Mouse (Mus musculus): ENCODE data around the gene Onecut1. TPM values are rescaled to one million over a fixed set of nuclear protein-coding genes. Genes with fewer than 3 reads are reported as not detected.

The Onecut1 gene
- polyA plus RNA-seq, 1 experiment from 2014 or later: not detected

GRCm38 (mm10) chr9:74906951-74907350, 45.2 kb downstream of the Onecut1 start:
- Histone ChIP-seq H3K27ac (no peak overlapping the region), H3K9me3 (replicated peaks) (no peaks in the 10 kb centered on the region), H3K27me3 (ENCODE audit: low read depth, poor library complexity, severe bottlenecking) (no peaks in the 10 kb centered on the region), H3K4me3 (no peak overlapping the region), H3K36me3 (no peaks in the 10 kb centered on the region), H3K4me1 (peaks cover 8% of the 10 kb centered on the region)
- 65% methylated on average over 4 of the region's 4 CpGs for WGBS
- no peak for DNase-seq (ENCODE audit: low spot score)

DNA sequence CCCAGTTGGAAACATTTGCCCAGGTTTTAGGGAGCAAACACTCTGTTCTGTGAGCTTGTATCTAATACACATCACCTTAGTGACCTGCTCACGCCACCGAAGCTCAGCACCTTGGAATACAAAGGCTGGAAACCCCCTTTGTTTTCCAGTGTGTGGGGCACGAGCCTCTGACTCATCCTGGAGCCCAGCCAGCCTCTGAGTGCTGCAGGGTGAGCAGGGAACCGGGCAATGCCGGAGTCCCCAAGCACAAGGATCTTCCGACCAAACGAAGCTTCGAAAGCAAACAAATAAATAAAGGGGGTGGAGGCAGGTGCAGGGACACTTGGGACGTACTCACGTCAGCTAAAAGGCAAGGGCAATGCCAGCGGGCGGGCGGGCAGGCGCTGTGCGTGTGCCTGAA, 47.5 kb downstream of the Onecut1 start:
- H3K4me3 ChIP-seq: no peak overlapping the region
- H3K27me3 ChIP-seq (ENCODE audit: low read depth, poor library complexity, severe bottlenecking): no peaks in the 10 kb centered on the region
- no peaks in the 10 kb centered on the region for H3K36me3 ChIP-seq
- H3K9me3 ChIP-seq (replicated peaks): no peaks in the 10 kb centered on the region
- no peak overlapping the region for H3K27ac ChIP-seq
- 85% methylated on average over 15 of the region's 15 CpGs for WGBS
- DNase-seq (ENCODE audit: low spot score): no peak
- H3K4me1 ChIP-seq: peaks cover 25% of the 10 kb centered on the region

- no peaks in the 10 kb centered on the region for H3K36me3 ChIP-seq
- no peak for DNase-seq (ENCODE audit: low spot score)
- peaks cover 25% of the 10 kb centered on the region for H3K4me1 ChIP-seq
- WGBS: 84% methylated on average over 6 of the region's 6 CpGs
- no peaks in the 10 kb centered on the region for H3K9me3 ChIP-seq (replicated peaks)
- no peaks in the 10 kb centered on the region for H3K27me3 ChIP-seq (ENCODE audit: low read depth, poor library complexity, severe bottlenecking)
- no peak overlapping the region for H3K4me3 ChIP-seq
- H3K27ac ChIP-seq: no peak overlapping the region
Measured at GRCm38 (mm10) chr9:74910226-74910759, 48.6 kb downstream of the Onecut1 start.

DNA sequence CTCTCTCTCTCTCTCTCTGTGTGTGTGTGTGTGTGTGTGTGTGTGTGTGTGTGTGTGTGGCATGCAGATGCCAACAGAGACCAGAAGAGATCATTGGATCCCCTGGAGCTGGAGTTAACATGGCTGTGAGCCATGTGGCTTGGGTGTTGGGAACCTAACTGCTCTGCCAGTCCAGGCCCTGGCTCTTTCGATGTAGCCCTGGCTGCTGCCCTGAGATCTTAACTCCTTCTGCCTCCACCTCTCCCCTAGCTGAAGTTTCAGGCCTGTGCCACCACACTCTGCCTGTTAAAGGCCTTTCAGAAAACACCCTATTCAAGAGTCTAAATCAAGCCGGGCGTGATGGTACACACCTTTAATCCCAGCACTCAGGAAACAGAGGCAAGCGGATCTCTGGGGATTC, 49.7 kb downstream of the Onecut1 start:
- DNase-seq (ENCODE audit: low spot score): no peak
- Histone ChIP-seq H3K36me3 (no peaks in the 10 kb centered on the region), H3K27ac (peak overlapping the region; percentile 57; the same call in 1 of the 2 replicates), H3K4me1 (peaks cover 25% of the 10 kb centered on the region), H3K9me3 (replicated peaks) (no peaks in the 10 kb centered on the region), H3K27me3 (ENCODE audit: low read depth, poor library complexity, severe bottlenecking) (no peaks in the 10 kb centered on the region), H3K4me3 (no peak overlapping the region)
- WGBS: 83% methylated on average over 4 of the region's 4 CpGs

DNA sequence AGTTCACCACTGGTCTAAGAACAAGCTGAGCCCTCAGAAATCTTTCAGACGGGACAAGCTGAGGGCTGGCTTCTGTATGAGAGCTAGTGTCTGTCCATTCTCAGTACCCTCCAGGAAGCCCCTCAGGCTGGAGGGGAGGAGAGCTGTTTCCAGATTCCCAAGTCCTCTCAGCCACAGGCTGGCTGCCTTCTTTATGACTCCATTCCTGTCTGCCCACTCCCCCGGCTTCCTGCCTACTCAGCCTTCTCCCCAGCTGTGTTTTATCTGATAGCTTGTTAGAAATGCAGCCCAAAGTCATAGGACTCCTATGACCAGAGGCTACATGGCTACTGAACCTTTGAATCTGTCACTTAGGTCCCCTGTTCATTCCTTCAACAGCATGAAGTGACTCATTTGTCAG, 50.2 kb downstream of the Onecut1 start:
- no peaks in the 10 kb centered on the region for H3K9me3 ChIP-seq (replicated peaks)
- 46% methylated on average over 2 of the region's 2 CpGs for WGBS
- peaks cover 25% of the 10 kb centered on the region for H3K4me1 ChIP-seq
- no peaks in the 10 kb centered on the region for H3K27me3 ChIP-seq (ENCODE audit: low read depth, poor library complexity, severe bottlenecking)
- H3K4me3 ChIP-seq: no peak overlapping the region
- H3K27ac ChIP-seq: peak overlapping the region; percentile 57; the same call in 1 of the 2 replicates
- no peak for DNase-seq (ENCODE audit: low spot score)
- H3K36me3 ChIP-seq: no peaks in the 10 kb centered on the region

GRCm38 (mm10) chr9:74912619-74913376, 51.1 kb downstream of the Onecut1 start:
- no peaks in the 10 kb centered on the region for H3K27me3 ChIP-seq (ENCODE audit: low read depth, poor library complexity, severe bottlenecking)

DNA sequence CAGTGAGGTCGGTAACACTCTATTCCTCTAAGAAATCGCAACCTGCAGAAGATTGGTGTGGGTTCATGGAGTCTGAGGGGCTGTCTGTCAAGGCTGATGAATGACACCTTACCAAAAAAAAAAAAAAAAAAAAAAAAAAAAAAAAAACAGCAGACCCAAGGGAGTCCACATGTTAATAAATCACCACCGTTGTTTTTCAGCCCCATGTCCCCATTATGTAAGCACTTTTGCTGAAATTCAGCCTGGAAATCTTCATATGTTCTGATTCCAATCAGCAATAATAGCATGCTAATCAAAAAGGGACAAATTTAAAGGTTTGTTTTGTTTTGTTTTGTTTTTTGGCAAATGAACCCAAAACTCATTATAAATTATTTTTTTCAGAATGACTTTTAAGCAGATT, 53.9 kb downstream of the Onecut1 start:
- WGBS: 83% methylated on average over 3 of the region's 3 CpGs
- H3K36me3 ChIP-seq: no peaks in the 10 kb centered on the region
- H3K27me3 ChIP-seq (ENCODE audit: low read depth, poor library complexity, severe bottlenecking): no peaks in the 10 kb centered on the region
- H3K9me3 ChIP-seq (replicated peaks): 0 out of 2 replicates have a peak, but pooled peaks cover 1% of the 10 kb centered on the region
- no peak for DNase-seq (ENCODE audit: low spot score)
- H3K27ac ChIP-seq: no peak overlapping the region
- H3K4me3 ChIP-seq: no peak overlapping the region
- peaks cover 25% of the 10 kb centered on the region for H3K4me1 ChIP-seq

More at GRCm38 (mm10) chr9:74912619-74913376, 51.1 kb downstream of the Onecut1 start:
- WGBS: 73% methylated on average over 19 of the region's 19 CpGs
- H3K9me3 ChIP-seq (replicated peaks): 0 out of 2 replicates have a peak, but pooled peaks cover 1% of the 10 kb centered on the region
- DNase-seq (ENCODE audit: low spot score): no peak
- no peaks in the 10 kb centered on the region for H3K36me3 ChIP-seq
- no peak overlapping the region for H3K4me3 ChIP-seq
- peaks cover 25% of the 10 kb centered on the region for H3K4me1 ChIP-seq
- H3K27ac ChIP-seq: peak overlapping the region; percentile 65

DNA sequence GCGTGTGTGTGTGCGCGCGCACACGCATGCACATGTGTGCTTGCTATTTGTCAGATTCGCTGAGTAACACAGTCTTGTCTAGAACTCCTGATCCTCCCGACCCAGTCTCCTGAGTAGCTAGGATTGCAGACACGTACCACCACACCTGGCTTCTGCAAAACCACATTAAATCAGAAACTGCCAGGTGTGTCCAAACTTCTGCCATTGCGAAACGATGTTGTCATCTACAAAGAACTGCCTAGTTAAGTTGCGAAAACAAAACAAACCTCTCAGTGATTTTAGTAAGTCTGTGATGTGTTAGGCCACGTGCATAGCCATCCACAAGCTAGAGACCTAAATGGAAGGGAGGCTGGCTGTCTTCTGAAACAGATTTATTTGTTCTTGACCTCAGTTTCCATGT, 58.7 kb downstream of the Onecut1 start:
- Histone ChIP-seq H3K27ac (no peak overlapping the region), H3K36me3 (no peaks in the 10 kb centered on the region), H3K9me3 (replicated peaks) (0 out of 2 replicates have a peak, but pooled peaks cover 1% of the 10 kb centered on the region), H3K4me1 (no peaks in the 10 kb centered on the region), H3K27me3 (ENCODE audit: low read depth, poor library complexity, severe bottlenecking) (no peaks in the 10 kb centered on the region), H3K4me3 (no peak overlapping the region)
- WGBS: 92% methylated on average over 12 of the region's 12 CpGs
- DNase-seq (ENCODE audit: low spot score): no peak

GRCm38 (mm10) chr9:74921422-74921821, 59.7 kb downstream of the Onecut1 start:
- DNase-seq (ENCODE audit: low spot score): no peak
- Histone ChIP-seq H3K4me1 (no peaks in the 10 kb centered on the region), H3K36me3 (no peaks in the 10 kb centered on the region), H3K4me3 (no peak overlapping the region), H3K9me3 (replicated peaks) (0 out of 2 replicates have a peak, but pooled peaks cover 1% of the 10 kb centered on the region), H3K27me3 (ENCODE audit: low read depth, poor library complexity, severe bottlenecking) (no peaks in the 10 kb centered on the region), H3K27ac (no peak overlapping the region)
- 50% methylated on average over 1 of the region's 1 CpGs for whole genome bisulfite sequencing

- Histone ChIP-seq H3K9me3 (replicated peaks) (no peaks in the 10 kb centered on the region), H3K4me1 (no peaks in the 10 kb centered on the region), H3K4me3 (no peak overlapping the region), H3K27ac (no peak overlapping the region), H3K27me3 (ENCODE audit: low read depth, poor library complexity, severe bottlenecking) (no peaks in the 10 kb centered on the region), H3K36me3 (no peaks in the 10 kb centered on the region)
- 74% methylated on average over 3 of the region's 3 CpGs for WGBS
- DNase-seq (ENCODE audit: low spot score): no peak
Measured at GRCm38 (mm10) chr9:74922884-74923283, 61.2 kb downstream of the Onecut1 start.

DNA sequence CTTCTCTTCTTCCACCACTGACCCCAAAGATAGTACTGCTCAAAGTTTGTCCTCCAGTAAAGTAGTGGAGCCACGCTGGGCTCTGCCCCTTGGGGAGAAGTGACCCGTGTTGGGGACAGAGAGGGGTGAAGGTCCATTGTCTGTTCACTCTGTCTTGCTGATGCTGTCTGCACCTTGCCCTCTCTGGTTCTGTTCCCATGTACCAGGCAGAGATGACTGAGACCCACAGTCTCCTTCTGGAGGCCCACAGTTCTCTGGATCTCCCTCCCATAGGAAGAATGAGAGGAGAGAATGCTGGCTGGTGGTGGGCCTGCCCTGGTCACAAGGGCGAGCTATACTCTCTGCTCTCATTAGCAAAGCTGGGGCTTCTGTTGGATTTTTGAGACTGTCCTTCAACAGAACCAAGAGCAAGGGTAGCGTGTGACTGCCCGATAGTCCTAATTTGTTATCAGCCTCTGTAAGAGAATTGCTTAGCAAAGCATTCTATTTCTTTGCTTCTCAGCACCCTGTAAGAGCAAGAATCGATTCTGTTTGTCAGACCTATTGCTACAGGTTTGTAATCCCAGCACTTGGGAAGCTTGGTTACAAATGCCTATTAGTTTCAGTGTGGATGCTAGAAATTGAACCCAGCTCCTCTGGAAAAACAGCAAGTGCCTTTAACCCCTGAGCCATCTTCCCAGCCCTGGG, 61.7 kb downstream of the Onecut1 start:
- no peak overlapping the region for H3K27ac ChIP-seq
- no peaks in the 10 kb centered on the region for H3K9me3 ChIP-seq (replicated peaks)
- H3K4me1 ChIP-seq: no peaks in the 10 kb centered on the region
- no peak for DNase-seq (ENCODE audit: low spot score)
- H3K27me3 ChIP-seq (ENCODE audit: low read depth, poor library complexity, severe bottlenecking): no peaks in the 10 kb centered on the region
- WGBS: 90% methylated on average over 6 of the region's 6 CpGs
- no peak overlapping the region for H3K4me3 ChIP-seq
- no peaks in the 10 kb centered on the region for H3K36me3 ChIP-seq

GRCm38 (mm10) chr9:74925220-74925769, 63.6 kb downstream of the Onecut1 start:
- Histone ChIP-seq H3K36me3 (no peaks in the 10 kb centered on the region), H3K27ac (no peak overlapping the region), H3K9me3 (replicated peaks) (no peaks in the 10 kb centered on the region), H3K4me3 (no peak overlapping the region), H3K4me1 (no peaks in the 10 kb centered on the region), H3K27me3 (ENCODE audit: low read depth, poor library complexity, severe bottlenecking) (no peaks in the 10 kb centered on the region)
- 86% methylated on average over 10 of the region's 10 CpGs for WGBS
- DNase-seq (ENCODE audit: low spot score): no peak

- 89% methylated on average over 4 of the region's 4 CpGs for WGBS
- Histone ChIP-seq H3K4me3 (no peak overlapping the region), H3K9me3 (replicated peaks) (no peaks in the 10 kb centered on the region), H3K27me3 (ENCODE audit: low read depth, poor library complexity, severe bottlenecking) (no peaks in the 10 kb centered on the region), H3K4me1 (peaks cover 13% of the 10 kb centered on the region; the same call in 1 of the 2 replicates), H3K36me3 (no peaks in the 10 kb centered on the region), H3K27ac (no peak overlapping the region)
- DNase-seq (ENCODE audit: low spot score): no peak
Measured at GRCm38 (mm10) chr9:74929981-74930423, 68.3 kb downstream of the Onecut1 start.

All from limb, embryonic 10.5 days (tissue).